Mouse (Mus musculus): ENCODE measurements around the gene Emg1.
A peak's percentile ranks its signal among the peaks of the same experiment; 100 is the strongest.

Gene Emg1

DNA sequence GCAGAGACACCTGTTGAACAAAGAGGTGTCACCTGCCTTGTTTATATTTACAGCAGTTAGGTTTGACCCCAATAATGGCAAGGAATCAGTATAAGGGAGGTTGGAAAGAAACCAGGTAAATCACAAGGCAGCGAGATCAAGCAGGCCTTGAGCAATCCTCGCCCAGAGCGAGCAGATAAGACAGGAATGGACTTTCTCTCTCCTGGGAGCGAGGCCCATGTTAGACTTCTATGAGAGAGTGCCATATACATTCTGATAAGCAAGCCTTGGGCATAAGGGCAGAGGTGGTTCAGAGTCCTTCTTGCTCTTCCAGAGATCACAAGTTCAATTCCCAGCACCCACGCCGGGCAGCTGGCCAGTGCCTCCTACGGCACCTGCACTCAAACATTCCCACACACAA, 33.2 kb downstream of the Emg1 start:
- no peak for DNase-seq

DNA sequence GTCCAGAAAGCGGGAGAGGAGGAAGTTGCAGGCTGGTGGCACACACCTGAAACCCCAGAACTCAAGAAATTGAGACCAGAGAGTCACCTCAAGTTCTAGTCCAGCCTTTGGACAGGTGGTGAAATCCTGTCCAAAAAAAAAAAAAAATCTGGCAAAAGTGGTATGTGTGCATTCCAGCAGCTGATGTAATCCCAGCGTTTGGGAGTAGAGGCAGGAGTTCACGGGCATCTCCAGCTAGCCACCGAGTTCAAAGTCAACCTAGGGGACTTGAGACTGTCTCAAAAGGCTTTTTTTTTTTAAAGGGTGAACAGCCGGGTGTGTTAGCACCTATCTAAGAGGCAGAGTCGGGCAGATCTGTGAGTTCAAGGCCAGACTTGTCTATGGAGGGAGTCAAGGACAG, 35.8 kb downstream of the Emg1 start:
- DNase-seq = no peak

GRCm38 (mm10) chr6:124674591-124674990, 37.4 kb downstream of the Emg1 start:
- no peak for DNase-seq

GRCm38 (mm10) chr6:124673619-124674018, 38.4 kb downstream of the Emg1 start:
- DNase-seq = peak; percentile 49

DNA sequence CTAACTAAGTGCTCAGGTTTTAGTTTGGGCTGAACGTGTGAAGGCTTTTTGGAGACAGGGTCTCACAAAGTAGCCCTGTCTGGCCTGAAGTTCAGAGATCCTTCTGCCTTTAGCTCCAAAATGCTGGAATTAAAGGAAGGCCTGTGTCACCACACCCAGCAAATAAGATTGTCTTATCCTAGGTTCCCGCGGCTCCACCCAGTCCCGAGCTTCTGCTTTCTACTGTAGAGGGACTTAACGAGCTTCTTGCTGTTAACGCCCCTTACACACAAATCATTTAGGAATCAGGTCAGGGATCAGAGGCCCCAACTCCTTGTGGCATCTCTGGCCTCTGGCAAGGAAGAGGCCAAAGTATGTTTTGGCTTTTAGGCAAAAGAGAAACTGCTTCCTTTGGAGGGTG, 39.9 kb downstream of the Emg1 start:
- no peak for DNase-seq

DNA sequence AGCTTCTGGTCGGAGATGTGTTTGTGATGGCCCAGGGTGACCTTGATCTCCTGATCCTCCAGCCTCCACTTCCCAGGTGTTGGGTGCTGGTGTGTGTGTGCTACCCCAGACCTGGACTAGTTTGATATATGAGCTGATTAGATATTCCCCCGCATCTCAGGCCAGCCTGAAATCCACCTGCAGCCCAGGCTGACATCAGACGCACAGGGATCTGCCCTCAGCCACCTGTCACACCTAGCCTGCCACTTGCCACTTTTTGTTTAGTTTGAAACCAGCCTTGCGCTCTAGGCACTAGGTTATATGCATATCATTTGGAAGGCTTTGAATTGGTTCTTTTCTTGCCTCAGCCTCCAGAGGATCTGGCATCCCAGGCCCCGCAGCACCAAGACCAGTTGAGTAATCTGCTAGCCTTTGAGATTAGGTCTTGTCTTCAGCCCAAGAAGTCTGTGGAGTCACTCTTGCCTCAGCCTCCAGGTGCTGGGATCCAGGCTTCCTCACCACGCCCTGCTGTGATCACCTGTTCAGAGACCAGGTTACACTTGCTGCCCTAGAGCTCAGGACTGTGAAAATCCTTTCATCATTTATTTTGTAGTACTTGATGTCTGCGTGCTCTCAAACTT, 41.6 kb downstream of the Emg1 start:
- no peak for DNase-seq

DNA sequence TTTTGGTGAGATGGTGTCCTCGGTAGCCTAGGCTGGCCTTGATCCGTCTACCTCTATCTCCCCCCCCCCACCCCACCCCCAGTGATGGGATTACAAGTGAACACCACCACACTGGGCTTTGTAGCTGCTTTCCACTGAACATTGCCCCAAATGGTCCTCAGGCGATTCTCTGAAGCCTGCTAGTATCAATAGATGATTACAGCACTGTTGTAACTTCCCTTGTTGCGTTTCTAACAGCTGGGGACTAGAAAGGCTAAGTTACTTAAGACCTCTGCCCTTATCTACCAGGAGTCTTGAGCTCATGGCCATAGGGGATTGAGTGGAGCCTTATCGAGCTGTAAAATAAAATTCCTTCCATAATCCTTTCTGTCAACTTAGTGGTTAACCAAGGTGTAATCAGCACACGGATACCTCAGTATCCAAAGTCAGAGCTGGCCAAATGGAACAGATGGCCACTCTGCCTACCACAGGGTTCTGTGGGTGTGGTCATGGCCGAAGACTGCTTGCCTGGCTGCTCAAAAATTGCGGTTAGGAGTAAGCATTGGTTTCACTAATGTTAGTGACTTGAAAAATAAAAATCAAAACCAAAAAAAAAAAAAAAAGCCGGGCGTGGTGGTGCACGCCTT, 42.6 kb downstream of the Emg1 start:
- no peak for DNase-seq

- no peak for DNase-seq
Measured at GRCm38 (mm10) chr6:124665011-124665410, 47.0 kb downstream of the Emg1 start.

DNA sequence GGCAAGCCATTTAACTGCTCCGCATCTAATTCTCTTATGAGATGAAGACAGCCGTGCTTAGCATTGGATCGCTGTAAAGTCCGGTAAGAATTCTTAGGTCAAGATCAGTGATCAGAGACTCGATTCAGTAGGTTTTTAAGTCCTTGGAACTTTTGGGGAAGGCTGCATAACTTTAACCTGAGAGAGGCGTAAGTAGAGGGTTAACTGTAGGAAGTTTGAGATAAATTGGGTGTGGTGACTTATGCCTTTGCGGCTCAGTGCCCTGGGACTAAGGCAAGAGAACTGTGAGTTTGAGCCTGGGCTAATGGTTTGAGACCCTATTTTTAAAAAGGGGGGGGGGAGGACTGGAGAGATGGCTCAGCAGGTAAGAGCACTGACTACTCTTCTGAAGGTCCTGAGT, 47.7 kb downstream of the Emg1 start:
- no peak for DNase-seq

- DNase-seq = no peak
Measured at GRCm38 (mm10) chr6:124663424-124663795, 48.6 kb downstream of the Emg1 start.

DNA sequence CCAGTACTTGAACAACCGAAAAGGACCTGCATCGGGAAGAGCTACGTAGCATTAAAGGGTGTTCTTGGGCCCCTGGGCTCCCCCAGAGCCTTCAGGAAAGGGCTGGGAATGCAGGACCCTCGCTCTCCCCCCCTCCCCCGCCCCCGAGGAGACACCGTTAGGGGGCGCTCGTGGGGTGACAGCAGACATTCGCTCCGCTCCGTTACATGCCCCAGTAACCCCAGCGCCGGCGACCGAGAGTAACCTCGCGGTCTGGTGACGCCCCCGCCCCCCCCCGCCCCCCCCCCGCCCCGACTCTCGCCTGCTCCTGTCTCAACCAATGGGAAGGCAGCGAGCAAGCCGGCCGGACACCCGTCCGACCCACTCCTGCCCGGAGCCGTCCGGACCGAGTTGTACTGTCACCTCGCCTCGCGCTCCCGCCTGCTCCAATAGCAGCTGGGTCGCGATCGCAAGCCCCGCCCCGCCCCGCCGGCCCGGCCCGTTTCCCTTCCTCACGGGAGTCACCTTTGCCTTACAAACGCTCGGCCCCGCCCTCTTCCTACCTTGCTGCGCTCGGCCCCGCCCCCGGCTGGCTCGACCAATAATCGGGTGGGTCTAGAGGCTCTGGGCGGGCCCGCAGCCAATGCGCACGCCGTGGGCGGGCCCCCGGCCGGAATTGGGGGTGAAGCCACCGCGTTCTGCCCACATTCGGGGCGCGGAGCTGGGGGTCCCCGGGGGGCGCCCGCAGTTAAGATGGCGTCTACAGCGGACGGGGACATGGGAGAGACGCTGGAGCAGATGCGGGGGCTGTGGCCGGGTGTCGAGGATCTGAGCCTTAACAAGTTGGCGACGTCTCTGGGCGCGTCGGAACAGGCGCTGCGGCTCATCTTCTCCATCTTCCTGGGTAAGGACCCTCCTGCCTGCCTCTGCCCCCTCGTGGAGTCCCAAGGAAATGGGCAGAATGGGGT, 49.2 kb downstream of the Emg1 start, which contains the start of gene Lpcat3:
TSS of gene Lpcat3 (plus strand) at position 551 of the 947 bp plus-strand sequence.
- DNase-seq = peak; percentile 98

GRCm38 (mm10) chr6:124661995-124662394, 50.0 kb downstream of the Emg1 start:
- no peak for DNase-seq

- no peak for DNase-seq
Measured at GRCm38 (mm10) chr6:124661156-124661806, 50.7 kb downstream of the Emg1 start.

DNA sequence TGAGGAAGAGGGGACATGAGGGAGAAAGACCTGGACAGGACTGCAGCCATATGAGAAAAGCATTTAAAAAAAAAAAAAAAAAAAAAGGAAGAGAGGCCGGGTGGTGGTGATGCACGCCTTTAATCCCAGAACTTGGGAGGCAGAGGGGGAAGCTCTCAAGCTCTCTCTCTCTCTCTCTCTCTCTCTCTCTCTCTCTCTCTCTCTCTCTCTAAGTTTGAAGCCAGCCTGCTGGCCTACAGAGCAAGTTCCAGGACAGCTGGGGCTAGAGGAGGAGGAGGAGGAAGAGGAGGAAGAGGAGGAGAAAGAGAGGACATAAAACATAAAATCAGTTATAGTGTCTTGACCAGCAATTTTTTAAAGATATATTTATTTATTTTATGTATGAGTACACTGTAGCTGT, 53.9 kb downstream of the Emg1 start:
- no peak for DNase-seq

GRCm38 (mm10) chr6:124655893-124656292, 56.1 kb downstream of the Emg1 start:
- no peak for DNase-seq

All from right cerebral cortex, postnatal 14 days (tissue).